Mouse (Mus musculus) limb, embryonic 11.5 days (tissue): Measurements from ENCODE around the gene H2-Ab1. TPM values are rescaled to one million over a fixed set of nuclear protein-coding genes. Genes with fewer than 3 reads are reported as not detected.
A peak's percentile ranks its signal among the peaks of the same experiment; 100 is the strongest.

Experiments used
- ATAC-seq: fragments of 200-750 bp; cut with Nextera tagmentation; 2 replicates; pipeline ENCODE4 v1.8.0; 2017; ENCODE audit warnings: low read depth; ENCODE audit not compliant: insufficient number of reproducible peaks, low FRiP score, low TSS enrichment
- DNase-seq: peaks from one replicate; pipeline ENCODE4 v3.0.0-alpha.2; 2015; ENCODE audit warnings: low spot score
- H3K27ac ChIP-seq: fragments of 300-500 bp; sonication (generic); replicated peaks from 2 replicates; pipeline ENCODE4 v1.5.1; 2014; ENCODE audit warnings: low read depth, mild to moderate bottlenecking, low read length
- H3K27me3 ChIP-seq: fragments of 300-500 bp; sonication (generic); 2 replicates; pipeline ENCODE4 v1.6.1; 2014; ENCODE audit warnings: mild to moderate bottlenecking, low read length, mixed read lengths; ENCODE audit not compliant: control insufficient read depth, insufficient read depth
- H3K36me3 ChIP-seq: fragments of 300-500 bp; sonication (generic); 2 replicates; pipeline ENCODE4 v1.6.1; 2014; ENCODE audit warnings: mild to moderate bottlenecking, low read length, moderate library complexity, mixed read lengths; ENCODE audit not compliant: control insufficient read depth, insufficient read depth
- H3K4me1 ChIP-seq: fragments of 300-500 bp; sonication (generic); 2 replicates; pipeline ENCODE4 v1.6.1; 2014; ENCODE audit warnings: low read length, mixed read lengths; ENCODE audit not compliant: control insufficient read depth, insufficient read depth
- H3K4me2 ChIP-seq: fragments of 300-500 bp; sonication (generic); 2 replicates; pipeline ENCODE4 v1.6.1; 2014; ENCODE audit warnings: low read depth, mild to moderate bottlenecking, moderate library complexity; ENCODE audit not compliant: severe bottlenecking
- H3K4me3 ChIP-seq: fragments of 300-500 bp; sonication (generic); 2 replicates; pipeline ENCODE4 v1.5.1; 2014; ENCODE audit warnings: low read depth, low read length
- H3K9ac ChIP-seq: fragments of 300-500 bp; sonication (generic); 2 replicates; pipeline ENCODE4 v1.6.1; 2014; ENCODE audit warnings: mild to moderate bottlenecking, low read length
- H3K9me3 ChIP-seq: fragments of 300-500 bp; sonication (generic); 2 replicates; pipeline ENCODE4 v1.6.1; 2016; ENCODE audit warnings: low read length; ENCODE audit not compliant: control insufficient read depth
- WGBS: fragments of 180-500 bp; shearing (Covaris S2); extraction: QIAGEN DNeasy Blood & Tissue Kit; methylation state at CpG from one replicate; pipeline ENCODE4 v1.1.7; 2014; 5-methylcytosine and 5-hydroxymethylcytosine counted together
- polyA plus RNA-seq: library from polyadenylated mRNA; unstranded; fragments of >200 nt; fragmentation: Nextera tagmentation; extraction: Ambion mirVana; gene quantifications from 2 replicates; pipeline ENCODE4 v1.2.1, GENCODE M21; 2014

H2-Ab1 gene
- polyA plus RNA-seq, result 3.7 and 4.5 TPM in 2 replicates

- DNase-seq (peak; percentile 74), ATAC-seq (no peak)
- no peak within 1 kb of the TSS for H3K4me2 ChIP-seq
- WGBS, result 74% methylated on average over 11 of the region's 11 CpGs
- H3K4me1 ChIP-seq, result no peaks in the 10 kb centered on the region
- H3K27ac ChIP-seq, result no peak within 1 kb of the TSS
- no peaks in the 10 kb centered on the region for H3K27me3 ChIP-seq
- H3K36me3 ChIP-seq, result no peaks in the 10 kb centered on the region
- no peaks in the 10 kb centered on the region for H3K9me3 ChIP-seq
- H3K4me3 ChIP-seq, result no peak within 1 kb of the TSS
- no peak within 1 kb of the TSS for H3K9ac ChIP-seq
Observed at GRCm38 (mm10) chr17:34257594-34258375, at the start of gene H2-Ab1. TSS of gene H2-Ab1 (plus strand) at chr17:34257689.

DNA sequence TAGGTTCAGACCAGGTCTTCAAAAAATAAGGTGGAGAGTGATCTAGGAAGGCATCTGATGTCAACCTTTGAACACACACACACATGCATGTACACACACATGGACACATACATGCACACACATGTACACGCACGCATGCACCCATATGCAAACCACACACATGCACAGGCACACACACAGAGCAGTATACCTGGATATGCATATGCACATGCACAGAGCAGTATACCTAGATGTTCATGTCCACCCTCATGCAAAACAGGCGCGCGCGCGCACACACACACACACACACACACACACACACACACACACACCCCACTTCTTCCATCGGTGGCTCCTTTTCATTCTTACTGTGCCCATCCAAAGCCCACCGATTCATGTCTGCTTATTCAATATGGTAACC lies 49.6 kb upstream of the H2-Ab1 start:
- Histone ChIP-seq H3K4me3 (no peak overlapping the region), H3K9ac (no peak overlapping the region), H3K27ac (no peak overlapping the region), H3K4me2 (no peak overlapping the region), H3K36me3 (no peaks in the 10 kb centered on the region), H3K4me1 (no peaks in the 10 kb centered on the region), H3K27me3 (peaks cover 47% of the 10 kb centered on the region), H3K9me3 (no peaks in the 10 kb centered on the region)
- whole genome bisulfite sequencing, result 97% methylated on average over 9 of the region's 9 CpGs
- no peak for ATAC-seq
- DNase-seq, result no peak

- Histone ChIP-seq H3K9ac (no peak overlapping the region), H3K27ac (no peak overlapping the region), H3K36me3 (no peaks in the 10 kb centered on the region), H3K4me1 (no peaks in the 10 kb centered on the region), H3K9me3 (no peaks in the 10 kb centered on the region), H3K4me3 (no peak overlapping the region), H3K4me2 (no peak overlapping the region), H3K27me3 (peaks cover 53% of the 10 kb centered on the region)
- DNase-seq (no peak), ATAC-seq (no peak)
- WGBS, result 20% methylated on average over 10 of the region's 10 CpGs
Observed at GRCm38 (mm10) chr17:34208421-34208820, 49.1 kb upstream of the H2-Ab1 start.

DNA sequence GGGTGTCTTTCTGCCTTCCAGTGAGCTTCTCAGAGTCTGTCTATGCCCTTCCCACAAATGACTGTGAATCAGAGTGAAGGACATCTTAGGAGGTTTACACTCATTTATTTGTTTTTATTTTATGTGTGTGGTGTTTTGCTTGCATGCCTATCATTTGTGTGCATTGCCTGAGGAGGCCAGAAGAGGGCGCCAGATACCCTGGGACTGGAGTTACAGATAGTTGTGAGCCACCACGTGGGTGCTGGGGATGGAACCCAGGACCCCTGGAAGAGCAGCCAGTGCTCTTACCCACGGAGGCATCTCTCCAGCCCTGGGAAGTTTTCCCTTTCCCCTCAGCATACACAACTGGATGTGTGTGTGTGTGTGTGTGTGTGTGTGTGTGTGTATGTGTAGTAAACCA lies 47.8 kb upstream of the H2-Ab1 start:
- H3K27ac ChIP-seq, result no peak overlapping the region
- H3K4me2 ChIP-seq, result no peak overlapping the region
- H3K4me3 ChIP-seq, result no peak overlapping the region
- DNase-seq, result no peak
- ATAC-seq, result no peak
- H3K4me1 ChIP-seq, result no peaks in the 10 kb centered on the region
- H3K9me3 ChIP-seq, result no peaks in the 10 kb centered on the region
- peaks cover 57% of the 10 kb centered on the region for H3K27me3 ChIP-seq
- no peaks in the 10 kb centered on the region for H3K36me3 ChIP-seq
- H3K9ac ChIP-seq, result no peak overlapping the region
- 56% methylated on average over 3 of the region's 3 CpGs for WGBS

GRCm38 (mm10) chr17:34210599-34210998 lies 46.9 kb upstream of the H2-Ab1 start:
- Histone ChIP-seq H3K9me3 (no peaks in the 10 kb centered on the region), H3K36me3 (no peaks in the 10 kb centered on the region), H3K4me2 (no peak overlapping the region), H3K27ac (no peak overlapping the region), H3K27me3 (peaks cover 49% of the 10 kb centered on the region), H3K9ac (no peak overlapping the region), H3K4me1 (no peaks in the 10 kb centered on the region), H3K4me3 (no peak overlapping the region)
- 79% methylated on average over 3 of the region's 3 CpGs for WGBS
- peak; percentile 17 for DNase-seq
- ATAC-seq, result no peak

- Histone ChIP-seq H3K4me1 (no peaks in the 10 kb centered on the region), H3K27me3 (peaks cover 41% of the 10 kb centered on the region), H3K4me2 (no peak overlapping the region), H3K4me3 (no peak overlapping the region), H3K9me3 (no peaks in the 10 kb centered on the region), H3K36me3 (no peaks in the 10 kb centered on the region), H3K9ac (no peak overlapping the region), H3K27ac (no peak overlapping the region)
- WGBS, result 12% methylated on average over 23 of the region's 23 CpGs
- no peak for DNase-seq
- no peak for ATAC-seq
Observed at GRCm38 (mm10) chr17:34211746-34212365, 45.6 kb upstream of the H2-Ab1 start.

GRCm38 (mm10) chr17:34213936-34214335 lies 43.6 kb upstream of the H2-Ab1 start:
- H3K4me2 ChIP-seq, result no peak overlapping the region
- ATAC-seq, result no peak
- H3K9me3 ChIP-seq, result no peaks in the 10 kb centered on the region
- no peaks in the 10 kb centered on the region for H3K36me3 ChIP-seq
- DNase-seq, result no peak
- H3K4me1 ChIP-seq, result no peaks in the 10 kb centered on the region
- WGBS, result 38% methylated on average over 21 of the region's 21 CpGs
- H3K27ac ChIP-seq, result no peak overlapping the region
- peaks cover 33% of the 10 kb centered on the region for H3K27me3 ChIP-seq
- H3K9ac ChIP-seq, result no peak overlapping the region
- H3K4me3 ChIP-seq, result no peak overlapping the region

- WGBS, result 87% methylated on average over 12 of the region's 12 CpGs
- ATAC-seq (no peak), DNase-seq (no peak)
- H3K27ac ChIP-seq, result no peak overlapping the region
- H3K27me3 ChIP-seq, result peaks cover 33% of the 10 kb centered on the region
- H3K9me3 ChIP-seq, result no peaks in the 10 kb centered on the region
- no peak overlapping the region for H3K4me2 ChIP-seq
- H3K36me3 ChIP-seq, result no peaks in the 10 kb centered on the region
- H3K4me3 ChIP-seq, result no peak overlapping the region
- no peak overlapping the region for H3K9ac ChIP-seq
- no peaks in the 10 kb centered on the region for H3K4me1 ChIP-seq
Observed at GRCm38 (mm10) chr17:34215176-34215575, 42.3 kb upstream of the H2-Ab1 start.
